Mouse (Mus musculus) large intestine, adult 2 months (tissue): Measurements from ENCODE around the gene Cd80. TPM values are rescaled to one million over a fixed set of nuclear protein-coding genes. Genes with fewer than 3 reads are reported as not detected.
"Not testable (repeated sequence)": the region's sequence is repeated elsewhere in the genome, so short reads cannot be mapped to it uniquely, and the experiment has no call there.

Experiments
- DNase-seq: peaks from one replicate; pipeline ENCODE4 v3.0.0-alpha.2; 2012; ENCODE audit warnings: low read depth, low spot score
- WGBS: fragments of 180-500 bp; shearing (Covaris S2); methylation state at CpG from one replicate; pipeline ENCODE4 v1.1.7; 2018; 5-methylcytosine and 5-hydroxymethylcytosine counted together
- polyA plus RNA-seq: library from polyadenylated mRNA; depleted of rRNA; stranded (reverse); fragments of >200 nt; gene quantifications from 2 replicates; pipeline ENCODE4 v1.2.3, GENCODE M21; 2012

Cd80 gene
- polyA plus RNA-seq, 1 experiment: 0.46 TPM

DNA sequence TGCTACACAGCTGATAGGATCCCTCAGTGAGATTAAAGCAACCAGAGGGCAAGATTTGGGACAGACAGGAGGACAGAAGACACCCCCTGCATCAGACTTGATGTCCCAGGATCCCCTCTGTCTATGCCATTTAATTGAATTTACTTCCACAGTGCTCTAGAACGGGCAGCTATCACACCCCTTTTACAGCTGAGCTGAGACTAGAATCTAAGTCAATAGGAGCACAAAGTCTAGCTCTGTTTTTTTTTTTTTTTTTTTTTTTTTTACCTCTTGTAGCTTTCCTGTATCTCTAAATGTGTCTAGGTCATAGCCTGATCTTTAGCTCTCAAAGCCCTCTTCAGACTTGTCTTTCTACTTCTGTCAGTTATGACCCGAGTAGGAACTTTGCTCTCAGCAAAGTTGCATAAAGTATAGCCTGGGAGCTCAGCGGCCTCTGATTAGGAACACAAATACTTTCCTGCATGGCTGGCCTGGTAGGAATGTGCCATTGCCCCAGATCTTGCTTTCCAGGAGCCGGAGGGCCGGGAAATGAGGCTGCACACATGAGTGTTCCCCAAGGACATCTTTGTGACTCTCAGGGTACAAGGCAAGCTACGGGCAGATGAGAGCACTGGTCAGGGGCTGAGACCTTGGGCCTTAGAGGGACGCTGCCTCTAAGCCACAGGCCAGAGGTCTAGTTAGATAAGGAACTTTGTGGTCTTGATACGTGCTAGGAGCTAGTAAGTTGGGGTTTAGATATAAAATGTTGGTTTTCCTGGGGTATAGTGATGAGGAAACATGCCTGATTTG is 12.8 kb downstream of the Cd80 start:
- WGBS: 80% methylated on average over 8 of the region's 8 CpGs
- no peak for DNase-seq

- 39% methylated on average over 3 of the region's 3 CpGs for WGBS
- no peak for DNase-seq
Measured at GRCm38 (mm10) chr16:38468706-38469018, 13.3 kb downstream of the Cd80 start.

DNA sequence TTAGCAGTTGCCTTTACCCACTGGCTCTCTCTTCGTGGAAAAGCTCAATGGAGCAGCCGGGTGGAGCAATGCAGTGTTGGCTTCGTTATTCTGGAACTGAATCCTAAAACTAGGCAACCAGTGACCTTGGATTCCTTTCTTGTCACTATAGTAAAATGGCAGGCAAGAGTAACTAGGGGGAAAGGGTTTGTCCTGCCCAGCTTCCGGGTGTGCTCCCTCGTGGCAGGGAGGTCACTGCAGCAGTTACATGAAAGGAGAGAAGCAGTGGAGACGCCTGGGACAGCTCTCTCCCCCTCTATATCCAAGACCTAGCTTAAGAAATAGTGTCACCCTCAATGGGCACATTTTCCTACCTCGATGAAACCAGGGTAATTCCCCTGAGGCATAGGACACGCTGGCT is 14.1 kb downstream of the Cd80 start:
- DNase-seq: no peak
- WGBS: 69% methylated on average over 8 of the region's 8 CpGs

DNA sequence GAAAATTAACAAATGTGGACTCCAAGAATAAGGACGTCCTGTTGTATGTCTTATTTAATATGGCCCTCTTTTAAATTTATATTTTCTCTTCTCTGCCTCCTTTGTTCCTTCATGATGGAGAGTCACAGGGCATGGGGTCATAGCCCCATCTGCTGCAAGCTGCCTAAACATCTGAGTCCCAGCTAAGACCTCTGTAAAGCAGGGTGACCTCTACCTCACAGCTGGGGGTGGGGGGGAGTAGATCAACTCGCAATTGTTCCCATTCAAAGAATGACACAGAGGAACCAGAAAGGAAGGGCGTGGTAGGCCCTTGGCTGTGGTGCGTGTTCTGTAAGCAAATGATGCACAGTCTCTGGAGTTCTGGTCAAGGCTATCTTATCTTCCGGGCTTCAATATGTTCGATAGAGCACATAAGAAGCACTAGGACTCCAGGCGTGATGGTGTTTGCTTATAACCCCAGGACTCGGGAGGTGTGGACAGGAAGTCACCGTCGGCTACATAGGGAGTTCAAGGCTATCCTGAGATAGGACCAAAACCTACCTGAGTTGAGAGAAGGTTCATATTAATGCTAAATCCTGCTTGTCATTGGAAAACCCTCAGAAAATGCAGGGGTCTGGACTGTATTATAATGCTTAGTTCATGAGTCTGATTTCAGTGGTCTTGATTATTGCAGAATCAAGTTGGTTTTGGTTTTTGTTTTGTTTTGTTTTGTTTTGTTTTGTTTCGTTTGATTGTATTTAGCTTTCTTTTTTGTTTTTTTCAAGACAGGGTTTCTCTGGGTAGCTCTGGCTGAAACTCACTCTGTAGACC is 16.5 kb downstream of the Cd80 start:
- 75% methylated on average over 11 of the region's 11 CpGs for WGBS
- DNase-seq: no peak

GRCm38 (mm10) chr16:38472507-38472873 is 17.1 kb downstream of the Cd80 start:
- no peak for DNase-seq
- 91% methylated on average over 5 of the region's 5 CpGs for WGBS

DNA sequence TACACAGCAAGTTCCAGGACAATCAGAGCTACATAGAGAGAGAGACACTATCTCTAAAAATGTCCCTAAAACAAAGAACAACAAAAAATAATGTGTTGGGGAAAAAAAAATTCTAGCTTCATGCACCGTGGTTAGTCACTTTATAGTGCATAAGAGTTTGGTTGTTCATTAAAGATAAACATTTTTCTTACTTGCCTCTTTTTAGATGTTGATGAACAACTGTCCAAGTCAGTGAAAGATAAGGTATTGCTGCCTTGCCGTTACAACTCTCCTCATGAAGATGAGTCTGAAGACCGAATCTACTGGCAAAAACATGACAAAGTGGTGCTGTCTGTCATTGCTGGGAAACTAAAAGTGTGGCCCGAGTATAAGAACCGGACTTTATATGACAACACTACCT is 18.3 kb downstream of the Cd80 start:
- no peak for DNase-seq
- WGBS: 87% methylated on average over 5 of the region's 5 CpGs

GRCm38 (mm10) chr16:38474677-38475286 is 19.4 kb downstream of the Cd80 start:
- DNase-seq: no peak
- 91% methylated on average over 9 of the region's 9 CpGs for WGBS

DNA sequence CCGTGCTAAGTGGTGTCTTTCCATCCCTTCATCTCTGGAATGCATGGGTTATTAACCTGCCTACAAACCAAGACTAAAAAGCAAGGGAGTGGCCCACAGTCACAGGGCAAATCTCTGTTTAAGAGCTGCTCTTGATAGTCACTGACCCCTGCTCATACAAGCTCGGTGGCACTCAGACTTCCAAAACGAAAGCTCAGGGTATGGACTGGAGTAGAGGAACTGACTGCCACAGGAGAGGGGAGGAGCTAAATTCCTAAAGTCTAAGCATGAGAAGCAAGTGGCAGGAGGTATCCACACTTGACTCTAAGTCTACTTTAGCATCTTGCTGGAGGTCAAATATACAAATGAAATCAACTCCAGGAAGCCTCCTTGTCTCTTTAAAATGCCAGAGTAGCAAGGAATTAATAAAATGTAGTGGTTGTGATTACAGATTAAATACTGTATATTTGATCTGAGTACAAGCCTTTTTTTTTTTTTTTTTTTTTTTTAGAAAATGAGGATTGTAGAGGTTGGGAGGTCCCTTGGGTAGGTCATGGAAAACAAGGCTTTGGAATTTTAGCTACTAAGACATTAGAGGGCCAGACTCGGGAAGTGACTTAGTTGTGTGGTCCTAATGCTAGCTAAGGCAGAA is 20.4 kb downstream of the Cd80 start:
- no peak for DNase-seq
- 36% methylated on average over 4 of the region's 4 CpGs for WGBS

DNA sequence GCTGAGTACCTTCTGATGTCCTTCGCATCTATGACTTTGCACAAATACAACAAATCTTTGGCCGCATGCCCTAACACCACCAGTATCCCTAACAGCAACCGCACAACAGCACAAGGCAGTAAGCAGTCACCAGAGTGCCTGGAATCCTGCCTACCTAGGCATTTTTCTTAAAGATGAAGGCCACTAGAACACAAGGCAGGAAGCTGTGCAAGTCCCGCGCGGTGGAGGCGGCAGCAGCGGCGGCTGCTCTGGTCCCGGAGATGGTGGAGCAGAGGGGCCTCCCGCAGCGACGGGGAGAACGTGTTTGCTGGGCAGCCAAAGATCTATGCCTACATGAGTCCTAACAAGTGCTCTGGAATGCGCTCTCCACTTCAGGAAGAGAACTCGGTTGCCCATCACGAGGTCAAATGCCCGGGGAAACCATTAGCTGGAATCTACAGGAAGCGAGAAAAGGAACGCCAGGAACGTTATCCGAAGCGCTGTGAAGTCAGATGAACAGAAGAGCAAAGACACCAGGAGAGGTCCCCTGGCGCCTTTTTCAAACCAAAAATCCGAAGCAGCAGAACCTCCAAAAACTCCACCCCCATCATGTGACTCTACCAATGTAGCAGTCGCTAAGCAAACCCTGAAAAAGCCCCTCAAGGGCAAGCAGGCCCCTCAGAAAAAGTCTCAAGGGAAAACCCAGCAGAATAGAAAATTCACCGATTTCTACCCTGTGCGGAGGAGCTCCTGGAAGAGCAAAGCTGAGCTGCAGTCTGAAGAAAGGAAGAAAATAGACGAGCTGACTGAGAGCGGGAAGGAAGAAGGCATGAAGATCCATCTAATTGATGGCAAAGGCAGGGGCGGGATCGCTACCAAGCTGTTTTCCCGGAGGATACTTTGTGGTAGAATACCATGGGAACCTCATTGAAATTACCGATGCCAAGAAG is 21.2 kb downstream of the Cd80 start:
- no peak for DNase-seq
- 11% methylated on average over 34 of the region's 34 CpGs for WGBS

GRCm38 (mm10) chr16:38477241-38477608 is 21.9 kb downstream of the Cd80 start:
- DNase-seq: not testable (repeated sequence)
- WGBS: 61% methylated on average over 14 of the region's 14 CpGs

DNA sequence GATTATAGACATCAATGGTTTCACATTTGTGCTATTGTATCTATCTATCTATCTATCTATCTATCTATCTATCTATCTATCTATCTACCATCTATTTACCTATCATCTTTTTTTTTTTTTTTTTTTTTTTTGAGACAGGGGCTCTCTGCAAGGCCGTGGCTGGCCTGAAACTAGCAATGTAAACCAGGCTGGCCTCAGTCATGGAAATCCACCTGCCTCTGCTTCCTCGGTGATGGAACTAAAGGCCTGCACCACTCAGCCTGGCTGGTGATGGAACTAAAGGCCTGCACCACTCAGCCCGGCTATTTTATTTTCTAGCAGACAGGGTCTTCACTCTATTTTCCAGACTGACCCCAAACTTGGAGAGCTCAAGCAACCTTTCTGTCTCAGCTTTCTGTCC is 22.9 kb downstream of the Cd80 start:
- WGBS: 95% methylated on average over 3 of the region's 3 CpGs
- DNase-seq: no peak

DNA sequence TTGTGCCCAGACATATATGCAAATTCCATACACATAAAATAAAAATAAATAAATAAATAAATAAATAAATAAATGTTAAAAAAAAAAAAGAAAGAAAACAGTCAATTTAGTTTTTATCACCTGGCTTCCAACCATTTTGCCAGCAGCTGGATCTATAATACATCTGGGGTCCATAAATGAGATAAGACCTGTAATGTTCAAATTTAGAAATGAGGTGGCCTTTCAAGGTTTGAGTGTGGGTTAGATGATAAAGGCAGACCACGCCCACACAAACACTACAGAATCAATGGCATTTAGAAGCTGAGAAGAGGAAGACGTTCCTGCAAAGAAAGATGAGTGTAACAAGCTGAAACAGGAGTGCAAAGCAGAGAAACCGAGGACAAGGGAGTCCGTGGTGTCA is 26.0 kb downstream of the Cd80 start:
- 74% methylated on average over 4 of the region's 4 CpGs for WGBS
- DNase-seq: no peak

DNA sequence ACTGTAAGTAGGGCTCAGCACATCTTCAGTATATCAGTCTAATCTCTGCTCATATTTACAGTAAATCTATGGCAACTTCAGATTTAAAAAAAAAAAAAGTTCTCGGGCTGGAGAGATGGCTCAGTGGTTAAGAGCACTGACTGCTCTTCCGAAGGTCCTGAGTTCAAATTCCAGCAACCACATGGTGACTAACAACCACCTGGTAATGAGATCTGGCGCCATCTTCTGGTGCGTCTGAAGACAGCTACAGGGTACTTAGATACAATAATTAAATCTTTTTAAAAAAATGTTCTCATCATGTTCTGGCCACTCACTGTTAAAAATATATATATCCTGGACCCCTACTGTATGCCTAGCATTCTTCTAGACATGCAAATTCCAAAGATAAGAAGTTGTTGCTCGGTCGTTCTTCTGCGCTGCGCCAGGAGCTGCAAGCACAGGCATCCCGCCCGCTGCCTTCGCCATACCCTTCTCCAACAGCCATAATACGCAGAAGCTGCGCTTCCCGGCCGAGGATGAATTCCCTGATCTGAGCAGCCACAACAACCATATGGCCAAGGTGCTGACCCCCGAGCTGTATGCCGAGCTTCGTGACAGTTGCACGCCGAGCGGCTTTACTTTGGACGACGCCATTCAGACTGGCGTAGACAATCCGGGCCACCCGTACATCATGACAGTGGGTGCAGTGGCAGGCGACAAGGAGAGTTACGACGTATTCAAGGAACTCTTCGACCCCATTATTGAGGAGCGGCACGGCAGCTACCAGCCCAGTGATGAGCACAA is 27.6 kb downstream of the Cd80 start:
- WGBS: 17% methylated on average over 32 of the region's 32 CpGs
- no peak for DNase-seq

DNA sequence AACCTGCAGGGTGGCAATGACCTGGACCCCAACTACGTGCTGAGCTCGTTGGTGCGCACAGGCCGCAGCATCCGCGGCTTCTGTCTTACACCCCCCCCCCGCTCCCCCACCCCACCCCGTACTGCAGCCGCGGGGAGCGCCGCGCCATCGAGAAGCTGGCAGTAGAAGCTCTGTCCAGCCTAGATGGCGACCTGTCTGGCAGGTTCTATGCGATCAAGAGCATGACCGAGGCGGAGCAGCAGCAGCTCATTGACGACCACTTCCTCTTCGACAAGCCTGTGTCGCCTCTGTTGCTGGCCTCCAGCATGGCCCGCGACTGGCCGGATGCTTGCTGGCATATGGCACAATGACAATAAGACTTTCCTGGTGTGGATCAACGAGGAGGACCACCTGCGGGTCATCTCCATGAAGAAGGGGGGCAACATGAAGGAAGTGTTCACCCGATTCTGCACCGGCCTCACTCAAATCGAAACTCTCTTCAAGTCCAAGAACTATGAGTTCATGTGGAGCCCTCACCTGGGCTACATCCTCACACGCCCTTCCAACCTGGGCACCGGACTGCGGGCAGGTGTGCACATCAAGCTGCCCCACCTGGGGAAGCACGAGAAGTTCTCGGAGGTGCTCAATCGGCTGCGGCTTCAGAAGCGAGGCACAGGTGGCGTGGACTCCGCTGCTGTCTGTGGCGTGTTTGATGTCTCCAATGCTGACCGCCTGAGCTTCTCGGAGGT is 28.4 kb downstream of the Cd80 start:
- DNase-seq: no peak
- 13% methylated on average over 42 of the region's 42 CpGs for WGBS

GRCm38 (mm10) chr16:38492551-38492950 is 37.2 kb downstream of the Cd80 start:
- 79% methylated on average over 3 of the region's 3 CpGs for WGBS
- DNase-seq: no peak

DNA sequence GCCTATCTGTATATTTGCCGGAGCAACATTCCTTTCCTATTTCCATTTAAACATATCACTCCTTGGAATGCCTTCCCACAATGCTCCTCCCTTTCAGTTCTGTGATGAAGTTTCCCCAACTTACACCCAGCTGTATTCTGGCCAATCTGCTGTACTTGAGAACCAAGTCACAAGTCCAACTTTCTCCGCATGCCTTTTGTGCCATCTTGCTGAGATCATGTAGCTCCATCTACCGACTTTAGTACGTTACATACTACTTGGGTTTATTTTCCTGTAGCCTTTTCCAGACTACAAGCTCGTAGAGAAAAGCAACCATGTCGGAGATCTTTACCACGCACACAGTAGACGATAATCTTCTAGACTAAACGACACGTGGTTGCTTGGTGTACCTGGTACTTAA is 38.5 kb downstream of the Cd80 start:
- no peak for DNase-seq
- WGBS: 74% methylated on average over 10 of the region's 10 CpGs

DNA sequence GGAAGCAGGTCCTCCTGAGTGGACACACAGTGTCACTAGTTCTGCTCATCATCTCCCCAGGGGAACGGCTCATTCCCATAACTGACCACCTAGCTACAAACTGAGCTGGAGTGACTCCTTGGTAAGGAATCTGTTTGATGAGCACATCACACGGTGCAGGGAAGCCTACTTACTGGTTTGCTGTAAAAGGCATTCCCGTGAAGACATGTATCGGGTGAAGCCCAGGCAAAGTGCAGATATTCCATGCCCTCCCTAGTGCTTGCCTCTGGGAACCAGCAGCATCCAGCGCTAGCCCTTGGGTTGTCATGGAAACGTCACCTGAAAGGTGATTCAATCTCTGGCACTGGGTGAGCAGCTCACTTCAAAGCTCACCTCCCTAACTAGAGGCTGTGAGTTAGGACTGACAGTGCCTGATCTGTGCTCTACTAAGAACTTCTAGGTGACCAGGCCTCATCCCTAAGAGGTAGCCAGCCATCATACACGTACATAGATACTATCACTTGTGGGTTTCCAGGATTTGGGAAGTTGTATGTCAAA is 41.3 kb downstream of the Cd80 start:
- WGBS: 82% methylated on average over 7 of the region's 7 CpGs
- DNase-seq: no peak

- 77% methylated on average over 10 of the region's 10 CpGs for WGBS
- DNase-seq: no peak
Measured at GRCm38 (mm10) chr16:38502469-38502868, 47.1 kb downstream of the Cd80 start.
